Mouse (Mus musculus) G1E (cell line): ENCODE data around the gene Cyp4f13.

Source experiments
- CTCF ChIP-seq: IDR thresholded peaks from 2 replicates; pipeline ENCODE4 v1.5.1; 2012; ENCODE audit warnings: low read depth, low read length, inconsistent platforms, mixed read lengths
- GATA1 ChIP-seq: IDR thresholded peaks from 2 replicates; pipeline ENCODE4 v1.6.1; 2012; ENCODE audit warnings: borderline replicate concordance, low read length, inconsistent platforms, mixed read lengths
- POLR2AphosphoS5 ChIP-seq: IDR thresholded peaks from 2 replicates; pipeline ENCODE4 v1.6.1; 2012; ENCODE audit warnings: low read depth, low read length, inconsistent platforms; ENCODE audit not compliant: insufficient replicate concordance
- TAL1 ChIP-seq: conservative IDR thresholded peaks from 2 replicates; pipeline ENCODE4 v1.6.1; 2012; ENCODE audit warnings: low read depth, low read length, inconsistent platforms, mixed read lengths

- TF ChIP-seq GATA1 (no peak), CTCF (no peak), POLR2AphosphoS5 (no peak), TAL1 (no peak)
Measured at GRCm38 (mm10) chr17:32946716-32947115, 486 bp downstream of the Cyp4f13 start.
